Mouse (Mus musculus): ENCODE data around the gene Zswim3. TPM values are rescaled to one million over a fixed set of nuclear protein-coding genes. Genes with fewer than 3 reads are reported as not detected.
"Not testable (repeated sequence)": the region's sequence is repeated elsewhere in the genome, so short reads cannot be mapped to it uniquely, and the experiment has no call there.

Zswim3 gene
- polyA plus RNA-seq, 1 experiment from 2014 or later: 11.8 TPM

- Histone ChIP-seq H3K4me1 (ENCODE audit: control insufficient read depth, insufficient read depth, low read length) (0 out of 2 replicates have a peak, but pooled peaks cover 5% of the 10 kb centered on the region), H3K27me3 (ENCODE audit: control insufficient read depth, insufficient read depth, low read length) (peaks cover 35% of the 10 kb centered on the region), H3K4me2 (ENCODE audit: low read depth, severe bottlenecking) (peak within 1 kb of the TSS; percentile 78), H3K27ac (replicated peaks; ENCODE audit: low read depth, low read length) (no peak within 1 kb of the TSS), H3K9ac (ENCODE audit: low read length) (no peak within 1 kb of the TSS; the same call in 1 of the 2 replicates), H3K4me3 (ENCODE audit: low read depth, low read length) (peak within 1 kb of the TSS; percentile 38), H3K36me3 (ENCODE audit: control insufficient read depth, insufficient read depth, low read length) (no peaks in the 10 kb centered on the region), H3K9me3 (ENCODE audit: control insufficient read depth, low read length) (no peaks in the 10 kb centered on the region)
- WGBS: under 1% methylated on average over 47 of the region's 47 CpGs
- peak; percentile 77 for DNase-seq (ENCODE audit: low spot score)
- peak; percentile 42 for ATAC-seq (ENCODE audit: insufficient number of reproducible peaks, low FRiP score, low TSS enrichment, low read depth)
Observed at GRCm38 (mm10) chr2:164857101-164857821, 52.4 kb downstream of the Zswim3 start, which contains the start of gene Pltp. Gene Pltp, minus strand, starts transcription at chr2:164857711.

DNA sequence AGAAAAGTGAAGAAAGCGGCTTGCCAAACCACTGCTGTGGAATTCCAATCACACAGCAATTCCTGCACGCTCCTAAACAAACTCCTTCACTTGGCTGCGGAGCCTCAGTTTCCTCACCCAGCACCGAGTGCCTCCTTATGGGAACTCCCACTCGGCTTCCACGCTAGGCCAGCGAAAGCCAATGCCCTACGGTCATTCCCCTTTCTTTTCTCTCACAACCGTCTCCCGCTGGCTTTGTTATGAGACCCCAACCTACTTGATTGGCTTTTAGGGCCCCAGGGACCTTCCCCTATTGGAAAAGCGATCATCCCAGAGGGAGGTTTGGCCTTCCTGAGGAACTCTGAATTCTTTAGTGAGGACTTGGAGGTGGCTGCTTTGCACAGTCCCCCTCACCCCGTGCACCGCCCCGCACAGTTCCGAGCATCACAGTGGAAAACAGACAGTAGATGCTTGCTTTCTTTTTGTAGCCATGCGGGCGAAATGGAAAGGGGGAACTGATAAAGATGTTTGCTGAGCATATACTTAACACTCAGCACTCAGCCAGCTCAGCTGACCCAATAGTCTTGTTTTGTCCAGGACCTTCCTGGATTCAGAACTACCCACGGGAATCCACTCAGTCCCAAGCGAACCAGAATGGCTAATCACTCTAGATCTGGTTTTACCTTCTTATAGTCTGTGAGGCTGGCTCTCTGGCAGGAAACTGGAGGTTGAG, 53.1 kb downstream of the Zswim3 start:
- no peak for ATAC-seq (ENCODE audit: insufficient number of reproducible peaks, low FRiP score, low TSS enrichment, low read depth)
- H3K36me3 ChIP-seq (ENCODE audit: control insufficient read depth, insufficient read depth, low read length): no peaks in the 10 kb centered on the region

GRCm38 (mm10) chr2:164859155-164859554, 54.3 kb downstream of the Zswim3 start:
- Histone ChIP-seq H3K27ac (replicated peaks; ENCODE audit: low read depth, low read length) (no peak overlapping the region), H3K27me3 (ENCODE audit: control insufficient read depth, insufficient read depth, low read length) (peaks cover 35% of the 10 kb centered on the region), H3K36me3 (ENCODE audit: control insufficient read depth, insufficient read depth, low read length) (no peaks in the 10 kb centered on the region), H3K9ac (ENCODE audit: low read length) (no peak overlapping the region), H3K4me3 (ENCODE audit: low read depth, low read length) (no peak overlapping the region), H3K9me3 (ENCODE audit: control insufficient read depth, low read length) (no peaks in the 10 kb centered on the region), H3K4me2 (ENCODE audit: low read depth, severe bottlenecking) (no peak overlapping the region), H3K4me1 (ENCODE audit: control insufficient read depth, insufficient read depth, low read length) (peaks cover 7% of the 10 kb centered on the region; the same call in 1 of the 2 replicates)
- DNase-seq (ENCODE audit: low spot score) (no peak), ATAC-seq (ENCODE audit: insufficient number of reproducible peaks, low FRiP score, low TSS enrichment, low read depth) (no peak)
- 46% methylated on average over 2 of the region's 2 CpGs for WGBS

More for the DNA sequence above, 53.1 kb downstream of the Zswim3 start:
- Histone ChIP-seq H3K27ac (replicated peaks; ENCODE audit: low read depth, low read length) (no peak overlapping the region), H3K4me2 (ENCODE audit: low read depth, severe bottlenecking) (peak overlapping the region; percentile 78), H3K4me3 (ENCODE audit: low read depth, low read length) (peak overlapping the region; percentile 38), H3K9me3 (ENCODE audit: control insufficient read depth, low read length) (no peaks in the 10 kb centered on the region), H3K9ac (ENCODE audit: low read length) (no peak overlapping the region; the same call in 1 of the 2 replicates), H3K4me1 (ENCODE audit: control insufficient read depth, insufficient read depth, low read length) (peaks cover 7% of the 10 kb centered on the region; the same call in 1 of the 2 replicates), H3K27me3 (ENCODE audit: control insufficient read depth, insufficient read depth, low read length) (peaks cover 35% of the 10 kb centered on the region)
- 2% methylated on average over 19 of the region's 19 CpGs for WGBS
- DNase-seq (ENCODE audit: low spot score): peak; percentile 45

DNA sequence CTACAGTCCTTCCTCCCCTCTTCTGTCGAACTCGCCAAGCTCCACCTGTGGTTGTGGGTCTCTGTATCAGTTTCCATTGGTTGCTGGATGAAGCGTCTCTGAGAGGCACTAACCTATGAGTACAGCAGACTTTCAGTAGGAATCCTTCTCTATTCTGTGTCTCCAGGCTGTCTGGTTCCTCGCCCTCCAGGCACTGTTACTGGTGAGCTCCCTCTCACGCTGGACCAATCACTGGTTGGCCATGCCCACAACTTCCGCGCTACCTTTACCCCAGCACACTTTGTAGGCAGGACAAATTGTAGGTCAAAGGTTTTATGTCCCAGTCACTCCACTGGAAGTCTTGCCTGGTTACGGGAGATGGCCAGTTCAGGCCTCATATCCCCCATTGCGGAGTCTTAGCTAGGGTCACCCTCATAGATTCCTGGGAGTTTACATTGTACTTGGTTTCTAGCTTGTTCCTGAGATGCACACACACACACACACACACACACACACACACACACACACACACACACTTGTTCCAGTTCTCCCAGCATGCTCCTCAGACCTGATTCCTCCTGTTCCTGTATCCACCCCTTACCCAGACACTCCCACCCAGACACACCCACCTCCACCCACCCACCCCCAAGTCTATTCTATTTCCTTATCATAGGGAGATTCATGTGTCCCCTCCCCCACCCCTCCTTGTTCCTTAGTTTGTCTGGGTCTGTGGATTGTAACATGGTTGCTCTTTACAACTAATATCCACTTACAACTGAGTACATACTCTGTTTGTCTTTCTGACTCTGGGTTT, 54.9 kb downstream of the Zswim3 start:
- H3K4me3 ChIP-seq (ENCODE audit: low read depth, low read length): no peak overlapping the region
- H3K27me3 ChIP-seq (ENCODE audit: control insufficient read depth, insufficient read depth, low read length): peaks cover 33% of the 10 kb centered on the region
- H3K4me2 ChIP-seq (ENCODE audit: low read depth, severe bottlenecking): no peak overlapping the region
- peaks cover 7% of the 10 kb centered on the region; the same call in 1 of the 2 replicates for H3K4me1 ChIP-seq (ENCODE audit: control insufficient read depth, insufficient read depth, low read length)
- no peaks in the 10 kb centered on the region for H3K36me3 ChIP-seq (ENCODE audit: control insufficient read depth, insufficient read depth, low read length)
- ATAC-seq (ENCODE audit: insufficient number of reproducible peaks, low FRiP score, low TSS enrichment, low read depth) (no peak), DNase-seq (ENCODE audit: low spot score) (no peak)
- 47% methylated on average over 9 of the region's 9 CpGs for WGBS
- no peaks in the 10 kb centered on the region for H3K9me3 ChIP-seq (ENCODE audit: control insufficient read depth, low read length)
- no peak overlapping the region for H3K27ac ChIP-seq (replicated peaks; ENCODE audit: low read depth, low read length)
- no peak overlapping the region for H3K9ac ChIP-seq (ENCODE audit: low read length)

DNA sequence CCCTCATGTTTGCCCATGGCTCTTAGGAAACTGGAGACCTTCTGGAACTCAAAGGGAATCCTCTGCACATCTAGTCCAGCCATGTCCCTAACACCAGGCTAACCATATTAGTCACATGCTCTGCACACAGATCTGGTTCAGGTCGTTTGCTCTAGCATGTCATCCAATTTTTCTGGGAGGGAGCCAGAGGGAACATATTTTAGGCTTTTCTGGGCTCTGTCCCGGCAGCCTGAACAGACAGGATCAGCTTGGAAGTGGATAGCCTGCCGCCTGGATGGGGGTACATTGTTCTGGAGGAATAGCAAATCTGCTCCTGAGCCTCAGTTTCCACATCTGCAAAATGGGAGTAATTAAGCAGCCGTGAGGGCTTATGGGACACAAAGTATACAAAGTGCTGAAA, 56.2 kb downstream of the Zswim3 start:
- no peak for ATAC-seq (ENCODE audit: insufficient number of reproducible peaks, low FRiP score, low TSS enrichment, low read depth)
- Histone ChIP-seq H3K36me3 (ENCODE audit: control insufficient read depth, insufficient read depth, low read length) (no peaks in the 10 kb centered on the region), H3K4me1 (ENCODE audit: control insufficient read depth, insufficient read depth, low read length) (peaks cover 7% of the 10 kb centered on the region; the same call in 1 of the 2 replicates), H3K9me3 (ENCODE audit: control insufficient read depth, low read length) (no peaks in the 10 kb centered on the region), H3K9ac (ENCODE audit: low read length) (no peak overlapping the region), H3K4me2 (ENCODE audit: low read depth, severe bottlenecking) (no peak overlapping the region), H3K27ac (replicated peaks; ENCODE audit: low read depth, low read length) (no peak overlapping the region), H3K4me3 (ENCODE audit: low read depth, low read length) (no peak overlapping the region), H3K27me3 (ENCODE audit: control insufficient read depth, insufficient read depth, low read length) (peaks cover 23% of the 10 kb centered on the region)
- no peak for DNase-seq (ENCODE audit: low spot score)
- 72% methylated on average over 4 of the region's 4 CpGs for WGBS

- no peak for ATAC-seq (ENCODE audit: insufficient number of reproducible peaks, low FRiP score, low TSS enrichment, low read depth)
- 51% methylated on average over 9 of the region's 9 CpGs for WGBS
- H3K9ac ChIP-seq (ENCODE audit: low read length): no peak overlapping the region
- H3K27ac ChIP-seq (replicated peaks; ENCODE audit: low read depth, low read length): no peak overlapping the region
- DNase-seq (ENCODE audit: low spot score): no peak
- no peak overlapping the region for H3K4me3 ChIP-seq (ENCODE audit: low read depth, low read length)
- H3K4me1 ChIP-seq (ENCODE audit: control insufficient read depth, insufficient read depth, low read length): peaks cover 7% of the 10 kb centered on the region; the same call in 1 of the 2 replicates
- no peak overlapping the region for H3K4me2 ChIP-seq (ENCODE audit: low read depth, severe bottlenecking)
- H3K9me3 ChIP-seq (ENCODE audit: control insufficient read depth, low read length): no peaks in the 10 kb centered on the region
- H3K27me3 ChIP-seq (ENCODE audit: control insufficient read depth, insufficient read depth, low read length): peaks cover 11% of the 10 kb centered on the region
- H3K36me3 ChIP-seq (ENCODE audit: control insufficient read depth, insufficient read depth, low read length): no peaks in the 10 kb centered on the region
Observed at GRCm38 (mm10) chr2:164862179-164862861, 57.4 kb downstream of the Zswim3 start.

- H3K4me1 ChIP-seq (ENCODE audit: control insufficient read depth, insufficient read depth, low read length); H3K4me3 ChIP-seq (ENCODE audit: low read depth, low read length); H3K27me3 ChIP-seq (ENCODE audit: control insufficient read depth, insufficient read depth, low read length); H3K9ac ChIP-seq (ENCODE audit: low read length); H3K36me3 ChIP-seq (ENCODE audit: control insufficient read depth, insufficient read depth, low read length); H3K9me3 ChIP-seq (ENCODE audit: control insufficient read depth, low read length); DNase-seq (ENCODE audit: low spot score); H3K4me2 ChIP-seq (ENCODE audit: low read depth, severe bottlenecking); H3K27ac ChIP-seq (replicated peaks; ENCODE audit: low read depth, low read length); ATAC-seq (ENCODE audit: insufficient number of reproducible peaks, low FRiP score, low TSS enrichment, low read depth): not testable (repeated sequence)
- 84% methylated on average over 7 of the region's 9 CpGs for WGBS
Observed at GRCm38 (mm10) chr2:164863411-164863810, 58.5 kb downstream of the Zswim3 start.
